Mouse (Mus musculus) liver, embryonic 11.5 days (tissue): ENCODE measurements around the gene Cdc5l. TPM values are rescaled to one million over a fixed set of nuclear protein-coding genes. Genes with fewer than 3 reads are reported as not detected.
"Not testable (repeated sequence)": the region's sequence is repeated elsewhere in the genome, so short reads cannot be mapped to it uniquely, and the experiment has no call there.

Experiments used
- ATAC-seq: fragments of 200-750 bp; cut with Nextera tagmentation; replicated peaks from 2 replicates; pipeline ENCODE4 v1.8.0; 2017; ENCODE audit warnings: moderate number of reproducible peaks, mild to moderate bottlenecking, moderate TSS enrichment, moderate library complexity; ENCODE audit not compliant: low FRiP score
- DNase-seq: peaks from one replicate; pipeline ENCODE4 v3.0.0-alpha.2; 2017; ENCODE audit warnings: low spot score
- H3K27ac ChIP-seq: fragments of 300-500 bp; sonication (generic); 2 replicates; pipeline ENCODE4 v1.5.1; 2014; ENCODE audit warnings: mild to moderate bottlenecking, low read depth, low read length, control low read depth
- H3K27me3 ChIP-seq: fragments of 300-500 bp; sonication (generic); replicated peaks from 2 replicates; pipeline ENCODE4 v1.6.1; 2014; ENCODE audit warnings: low read length, mixed read lengths; ENCODE audit not compliant: control insufficient read depth, insufficient read depth
- H3K36me3 ChIP-seq: fragments of 300-500 bp; sonication (generic); 2 replicates; pipeline ENCODE4 v1.6.1; 2014; ENCODE audit warnings: mild to moderate bottlenecking, low read length, moderate library complexity, mixed read lengths; ENCODE audit not compliant: control insufficient read depth, insufficient read depth
- H3K4me1 ChIP-seq: fragments of 300-500 bp; sonication (generic); replicated peaks from 2 replicates; pipeline ENCODE4 v1.6.1; 2014; ENCODE audit warnings: low read length, mixed read lengths; ENCODE audit not compliant: control insufficient read depth, insufficient read depth
- H3K4me2 ChIP-seq: fragments of 300-500 bp; sonication (generic); 2 replicates; pipeline ENCODE4 v1.6.1; 2014; ENCODE audit warnings: mild to moderate bottlenecking, control low read depth, moderate library complexity
- H3K4me3 ChIP-seq: fragments of 300-500 bp; sonication (generic); 2 replicates; pipeline ENCODE4 v1.5.1; 2014; ENCODE audit warnings: low read depth, low read length, control low read depth
- H3K9ac ChIP-seq: fragments of 300-500 bp; sonication (generic); 2 replicates; pipeline ENCODE4 v1.6.1; 2014; ENCODE audit warnings: low read depth, low read length, control low read depth
- H3K9me3 ChIP-seq: fragments of 300-500 bp; sonication (generic); 2 replicates; pipeline ENCODE4 v1.6.1; 2016; ENCODE audit warnings: low read length, inconsistent platforms, mixed read lengths; ENCODE audit not compliant: control insufficient read depth
- WGBS: fragments of 180-500 bp; shearing (Covaris S2); extraction: QIAGEN DNeasy Blood & Tissue Kit; methylation state at CpG from one replicate; pipeline ENCODE4 v1.1.7; 2014; 5-methylcytosine and 5-hydroxymethylcytosine counted together
- polyA plus RNA-seq: library from polyadenylated mRNA; unstranded; fragments of >200 nt; fragmentation: Nextera tagmentation; extraction: Ambion mirVana; gene quantifications from 2 replicates; pipeline ENCODE4 v1.2.1, GENCODE M21; 2014

Cdc5l gene
- polyA plus RNA-seq, 1 experiment from 2014 or later: 62.1 TPM

DNA sequence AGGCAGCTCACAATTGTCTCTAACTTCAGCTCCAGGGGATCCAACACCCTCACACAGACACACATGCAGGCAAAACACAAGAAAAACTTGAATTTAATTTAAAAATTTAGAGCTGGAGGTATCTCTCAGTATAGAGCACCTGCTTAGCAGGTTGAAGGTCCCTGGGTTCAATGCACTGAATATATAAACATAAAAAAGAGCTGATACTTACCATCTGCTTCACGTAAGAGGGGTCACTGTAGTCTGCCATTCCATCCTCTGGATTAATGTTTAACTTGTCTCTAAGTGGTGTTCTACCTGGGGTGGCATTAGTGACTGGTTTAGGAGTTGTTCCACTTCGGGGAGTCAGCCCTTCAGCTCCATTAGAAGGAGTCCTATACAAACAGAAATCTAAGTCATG, 21.9 kb downstream of the Cdc5l start:
- not testable (repeated sequence) for H3K9ac ChIP-seq, H3K27ac ChIP-seq, H3K4me2 ChIP-seq, H3K27me3 ChIP-seq, H3K4me3 ChIP-seq, ATAC-seq, H3K9me3 ChIP-seq, H3K4me1 ChIP-seq, DNase-seq
- 73% methylated on average over 2 of the region's 2 CpGs for WGBS
- peaks cover 51% of the 10 kb centered on the region for H3K36me3 ChIP-seq

DNA sequence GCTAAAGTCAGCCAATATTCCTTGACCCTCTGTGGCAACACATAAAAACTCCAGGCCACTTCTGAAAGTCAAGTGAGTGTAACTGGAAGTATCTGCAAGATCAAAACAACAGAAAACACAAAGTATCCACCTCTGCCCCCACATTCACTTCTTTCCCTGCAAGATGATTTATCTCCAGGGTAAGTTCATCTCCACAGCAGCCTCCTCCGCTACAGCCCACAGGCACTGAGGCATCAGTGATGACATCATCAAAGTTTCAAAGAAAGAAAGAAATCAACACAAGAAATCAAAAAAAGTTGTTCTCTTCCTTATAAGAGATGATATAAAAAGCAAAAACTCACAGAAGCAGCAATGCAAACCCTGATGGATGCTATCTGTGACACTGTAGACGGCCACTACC, 24.8 kb downstream of the Cdc5l start:
- no peaks in the 10 kb centered on the region for H3K4me1 ChIP-seq
- no peak for ATAC-seq
- H3K36me3 ChIP-seq: peaks cover 48% of the 10 kb centered on the region
- DNase-seq: no peak
- no peaks in the 10 kb centered on the region for H3K9me3 ChIP-seq
- H3K27me3 ChIP-seq: no peaks in the 10 kb centered on the region
- H3K4me3 ChIP-seq: no peak overlapping the region
- 83% methylated on average over 2 of the region's 2 CpGs for WGBS
- no peak overlapping the region for H3K9ac ChIP-seq
- H3K27ac ChIP-seq: no peak overlapping the region
- H3K4me2 ChIP-seq: no peak overlapping the region

DNA sequence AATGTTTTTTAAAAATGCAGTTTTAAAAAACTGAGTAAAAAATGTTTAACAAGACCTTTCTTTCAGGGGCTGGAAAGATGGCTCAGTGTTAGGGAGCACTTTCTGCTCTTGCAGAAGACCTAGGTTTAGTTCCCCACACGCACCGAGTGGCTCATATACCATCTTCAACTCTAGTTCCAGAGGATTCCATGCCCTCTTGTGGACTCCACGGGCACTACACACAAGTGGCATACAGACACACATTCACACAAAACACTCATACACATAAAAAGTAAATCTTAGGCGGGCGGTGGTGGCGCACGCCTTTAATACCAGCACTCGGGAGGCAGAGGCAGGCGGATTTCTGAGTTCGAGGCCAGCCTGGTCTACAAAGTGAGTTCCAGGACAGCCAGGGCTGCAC, 27.3 kb downstream of the Cdc5l start:
- Histone ChIP-seq H3K4me3 (no peak overlapping the region), H3K9ac (no peak overlapping the region), H3K9me3 (no peaks in the 10 kb centered on the region), H3K27me3 (no peaks in the 10 kb centered on the region), H3K27ac (no peak overlapping the region), H3K36me3 (peaks cover 36% of the 10 kb centered on the region), H3K4me2 (no peak overlapping the region), H3K4me1 (no peaks in the 10 kb centered on the region)
- 93% methylated on average over 10 of the region's 10 CpGs for WGBS
- ATAC-seq (no peak), DNase-seq (no peak)

DNA sequence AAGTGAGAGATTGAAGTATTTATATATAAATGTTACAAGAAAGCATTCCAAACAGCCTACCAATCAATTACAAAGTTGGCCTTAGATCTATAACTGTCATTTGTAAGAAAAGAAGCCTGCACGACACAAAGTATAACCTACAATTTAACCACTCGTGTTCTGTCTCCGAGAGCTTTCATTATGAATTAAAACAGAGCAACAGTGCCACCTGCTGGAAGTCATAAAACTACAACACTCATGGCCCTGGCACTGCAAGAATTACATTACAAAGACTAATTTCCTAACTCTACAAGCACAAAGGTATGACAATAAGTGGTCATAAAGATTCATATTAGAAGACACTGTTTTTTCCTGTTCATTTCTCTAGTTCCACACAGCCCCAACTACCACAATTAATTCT, 30.3 kb downstream of the Cdc5l start:
- 36% methylated on average over 3 of the region's 3 CpGs for WGBS
- H3K4me3 ChIP-seq: no peak overlapping the region
- ATAC-seq (no peak), DNase-seq (no peak)
- H3K36me3 ChIP-seq: peaks cover 29% of the 10 kb centered on the region
- H3K27ac ChIP-seq: no peak overlapping the region
- H3K27me3 ChIP-seq: no peaks in the 10 kb centered on the region
- no peaks in the 10 kb centered on the region for H3K9me3 ChIP-seq
- H3K4me1 ChIP-seq: no peaks in the 10 kb centered on the region
- no peak overlapping the region for H3K9ac ChIP-seq
- H3K4me2 ChIP-seq: no peak overlapping the region

DNA sequence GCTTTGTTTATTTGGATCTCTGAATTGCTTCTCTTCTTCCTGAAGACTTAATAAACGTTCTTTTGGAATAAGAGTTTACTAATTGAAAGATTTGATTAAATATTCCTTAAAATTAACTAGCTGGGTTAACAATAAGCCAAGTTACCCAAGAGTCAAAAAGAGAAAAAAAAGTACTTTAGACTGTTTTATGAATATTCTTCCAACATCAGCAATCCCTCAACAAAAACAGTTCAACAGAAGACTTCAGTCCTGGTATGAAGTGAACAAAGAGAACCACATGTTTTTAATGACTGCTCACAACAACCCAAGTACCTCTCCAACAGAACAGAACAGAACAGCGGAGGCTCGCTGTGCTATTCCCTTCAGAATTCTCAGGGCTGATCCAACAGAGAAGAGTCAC, 30.9 kb downstream of the Cdc5l start:
- Histone ChIP-seq H3K4me3 (no peak overlapping the region), H3K9ac (no peak overlapping the region), H3K4me1 (no peaks in the 10 kb centered on the region), H3K9me3 (no peaks in the 10 kb centered on the region), H3K4me2 (no peak overlapping the region), H3K36me3 (peaks cover 27% of the 10 kb centered on the region), H3K27ac (no peak overlapping the region), H3K27me3 (no peaks in the 10 kb centered on the region)
- ATAC-seq (no peak), DNase-seq (no peak)
- WGBS: 71% methylated on average over 3 of the region's 3 CpGs

DNA sequence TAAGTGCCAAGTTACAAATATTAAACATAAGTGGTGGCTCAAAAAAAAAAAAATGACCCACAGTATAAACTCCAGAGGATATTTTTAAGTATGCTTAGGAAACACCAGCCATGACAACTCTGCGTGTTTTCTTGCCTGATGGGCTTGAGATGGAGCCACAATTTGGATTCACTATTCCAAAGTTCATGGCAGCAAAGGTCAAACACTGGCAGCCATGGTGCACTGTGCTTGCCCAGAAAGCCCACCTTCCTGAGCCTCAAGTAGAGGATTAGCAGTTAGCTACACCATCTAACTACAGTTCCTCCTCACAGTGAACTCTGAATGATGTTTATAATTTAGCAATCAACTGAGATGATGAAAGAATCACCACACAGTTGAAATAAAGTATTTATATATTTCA, 31.4 kb downstream of the Cdc5l start:
- 91% methylated on average over 1 of the region's 1 CpGs for WGBS
- H3K27ac ChIP-seq: no peak overlapping the region
- H3K4me3 ChIP-seq: no peak overlapping the region
- no peak overlapping the region for H3K9ac ChIP-seq
- H3K9me3 ChIP-seq: no peaks in the 10 kb centered on the region
- H3K4me2 ChIP-seq: no peak overlapping the region
- H3K36me3 ChIP-seq: peaks cover 23% of the 10 kb centered on the region
- no peaks in the 10 kb centered on the region for H3K4me1 ChIP-seq
- DNase-seq (no peak), ATAC-seq (no peak)
- H3K27me3 ChIP-seq: no peaks in the 10 kb centered on the region

DNA sequence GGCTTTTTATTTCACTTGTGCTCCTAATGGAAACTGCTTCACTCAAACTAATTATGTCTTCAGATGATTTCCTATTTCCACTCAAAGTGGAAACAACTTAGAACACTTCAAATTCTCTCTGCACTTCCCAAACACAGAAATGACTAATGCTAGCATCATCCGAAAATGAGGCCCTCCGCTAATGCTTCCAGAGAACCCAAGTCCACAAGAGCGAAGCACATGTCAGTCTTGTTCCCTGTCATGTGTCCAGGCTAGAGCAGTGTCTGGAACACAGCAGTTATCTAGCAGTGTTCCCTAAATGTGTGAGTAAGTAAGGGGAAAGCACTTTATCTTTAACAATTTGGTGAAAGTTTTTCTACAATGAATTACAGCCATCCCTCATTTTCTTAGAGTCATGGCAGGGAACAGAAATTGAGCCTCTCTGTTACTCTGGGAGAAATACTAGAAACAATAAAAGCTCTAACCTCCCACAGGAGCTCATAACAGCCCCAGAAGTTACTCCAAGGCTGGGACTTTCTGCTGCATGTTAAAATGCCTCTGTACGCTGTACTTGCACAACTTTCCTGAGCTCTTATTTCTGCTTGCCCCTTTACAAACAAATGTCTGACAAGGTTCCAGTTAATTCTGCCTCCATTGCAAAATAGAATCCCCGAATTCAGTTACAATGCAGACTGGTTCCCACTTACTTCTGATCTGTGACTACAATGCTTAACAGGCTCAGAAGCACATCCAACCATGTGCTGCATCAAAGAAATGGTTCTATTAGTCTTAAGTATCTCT, 32.2 kb downstream of the Cdc5l start:
- 91% methylated on average over 5 of the region's 5 CpGs for WGBS
- ATAC-seq: no peak
- no peaks in the 10 kb centered on the region for H3K27me3 ChIP-seq

DNA sequence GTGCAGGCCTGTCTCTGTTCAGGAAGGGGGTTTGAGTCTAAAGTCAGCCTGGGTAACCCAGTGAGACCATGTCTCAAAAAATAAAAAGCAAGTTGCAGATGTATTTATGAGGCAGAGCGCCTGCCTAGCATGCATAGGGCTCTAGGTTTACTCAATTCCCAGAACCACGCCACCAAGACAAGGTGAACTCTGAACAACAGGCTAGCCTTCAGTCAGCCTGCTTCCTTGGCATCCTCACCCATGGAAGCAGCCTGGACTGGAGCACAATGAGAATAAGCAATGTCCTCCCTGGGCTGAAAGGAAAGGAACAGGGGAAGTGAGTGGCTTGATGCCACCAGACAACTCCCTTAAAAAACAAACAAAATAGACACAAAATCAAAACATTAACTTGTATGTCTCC, 35.5 kb downstream of the Cdc5l start:
- Histone ChIP-seq H3K4me2 (no peak overlapping the region), H3K4me3 (no peak overlapping the region), H3K9ac (no peak overlapping the region), H3K36me3 (peaks cover 4% of the 10 kb centered on the region; the same call in 1 of the 2 replicates), H3K27me3 (no peaks in the 10 kb centered on the region), H3K4me1 (no peaks in the 10 kb centered on the region), H3K27ac (no peak overlapping the region), H3K9me3 (no peaks in the 10 kb centered on the region)
- ATAC-seq (no peak), DNase-seq (no peak)
- WGBS: 80% methylated on average over 2 of the region's 2 CpGs

More for the DNA sequence above, 32.2 kb downstream of the Cdc5l start:
- Histone ChIP-seq H3K4me3 (no peak overlapping the region), H3K9me3 (no peaks in the 10 kb centered on the region), H3K9ac (no peak overlapping the region), H3K4me2 (no peak overlapping the region), H3K27ac (no peak overlapping the region), H3K4me1 (no peaks in the 10 kb centered on the region), H3K36me3 (peaks cover 18% of the 10 kb centered on the region; the same call in 1 of the 2 replicates)
- no peak for DNase-seq

DNA sequence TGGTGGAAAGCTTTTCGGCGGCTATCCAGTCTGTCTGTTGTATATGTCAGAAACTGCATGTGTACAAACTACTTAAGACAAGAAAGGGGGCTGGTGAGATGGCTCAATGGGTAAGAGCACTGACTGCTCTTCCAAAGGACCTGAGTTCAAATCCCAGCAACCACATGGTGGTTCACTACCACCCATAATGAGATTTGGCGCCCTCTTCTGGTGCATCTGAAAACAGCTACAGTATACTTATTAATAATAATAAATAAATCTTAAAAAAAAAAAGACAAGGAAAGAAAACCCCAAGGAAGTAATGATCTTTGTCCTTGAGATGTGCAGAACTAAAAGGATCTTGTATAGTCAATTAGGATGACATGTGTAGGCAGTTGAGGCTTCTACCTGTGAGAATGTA, 36.0 kb downstream of the Cdc5l start:
- H3K36me3 ChIP-seq: peaks cover 2% of the 10 kb centered on the region; the same call in 1 of the 2 replicates
- H3K27ac ChIP-seq: no peak overlapping the region
- H3K4me1 ChIP-seq: no peaks in the 10 kb centered on the region
- no peak overlapping the region for H3K4me3 ChIP-seq
- H3K27me3 ChIP-seq: no peaks in the 10 kb centered on the region
- no peaks in the 10 kb centered on the region for H3K9me3 ChIP-seq
- H3K9ac ChIP-seq: no peak overlapping the region
- no peak for ATAC-seq
- DNase-seq: no peak
- no peak overlapping the region for H3K4me2 ChIP-seq
- 66% methylated on average over 3 of the region's 3 CpGs for WGBS
